Mouse (Mus musculus): ENCODE measurements around the gene Chuk. TPM values are rescaled to one million over a fixed set of nuclear protein-coding genes. Genes with fewer than 3 reads are reported as not detected.

The Chuk gene
- polyA plus RNA-seq, 1 experiment from 2014 or later: 31.5 TPM

GRCm38 (mm10) chr19:44063773-44064172 lies 43.5 kb downstream of the Chuk start:
- no peaks in the 10 kb centered on the region for H3K9me3 ChIP-seq (replicated peaks; ENCODE audit: control insufficient read depth, low read length)
- H3K4me3 ChIP-seq (ENCODE audit: low read length): no peak overlapping the region
- no peaks in the 10 kb centered on the region for H3K27me3 ChIP-seq (ENCODE audit: control insufficient read depth, insufficient read depth, low read length)
- 87% methylated on average over 7 of the region's 7 CpGs for WGBS
- no peak overlapping the region for H3K9ac ChIP-seq (ENCODE audit: low read length)
- no peak overlapping the region for H3K4me2 ChIP-seq (ENCODE audit: low read depth, low read length)
- ATAC-seq (replicated peaks; ENCODE audit: extremely low read depth, insufficient read depth, low FRiP score): no peak
- H3K36me3 ChIP-seq (ENCODE audit: control insufficient read depth, insufficient read depth): peaks cover 11% of the 10 kb centered on the region; the same call in 1 of the 2 replicates
- no peak overlapping the region for H3K27ac ChIP-seq (ENCODE audit: low read length)
- peaks cover 3% of the 10 kb centered on the region; the same call in 1 of the 2 replicates for H3K4me1 ChIP-seq (ENCODE audit: control insufficient read depth, insufficient read depth, low read length)

GRCm38 (mm10) chr19:44060226-44060625 lies 47.1 kb downstream of the Chuk start:
- no peak for ATAC-seq (replicated peaks; ENCODE audit: extremely low read depth, insufficient read depth, low FRiP score)
- H3K4me1 ChIP-seq (ENCODE audit: control insufficient read depth, insufficient read depth, low read length): no peaks in the 10 kb centered on the region
- 78% methylated on average over 3 of the region's 3 CpGs for WGBS
- H3K9me3 ChIP-seq (replicated peaks; ENCODE audit: control insufficient read depth, low read length): no peaks in the 10 kb centered on the region
- H3K27ac ChIP-seq (ENCODE audit: low read length): no peak overlapping the region
- H3K36me3 ChIP-seq (ENCODE audit: control insufficient read depth, insufficient read depth): peaks cover 13% of the 10 kb centered on the region; the same call in 1 of the 2 replicates
- no peak overlapping the region for H3K4me2 ChIP-seq (ENCODE audit: low read depth, low read length)
- no peaks in the 10 kb centered on the region for H3K27me3 ChIP-seq (ENCODE audit: control insufficient read depth, insufficient read depth, low read length)
- no peak overlapping the region for H3K4me3 ChIP-seq (ENCODE audit: low read length)
- no peak overlapping the region for H3K9ac ChIP-seq (ENCODE audit: low read length)

- H3K27me3 ChIP-seq (ENCODE audit: control insufficient read depth, insufficient read depth, low read length): no peaks in the 10 kb centered on the region
- H3K36me3 ChIP-seq (ENCODE audit: control insufficient read depth, insufficient read depth): peaks cover 7% of the 10 kb centered on the region; the same call in 1 of the 2 replicates
- H3K9ac ChIP-seq (ENCODE audit: low read length): no peak overlapping the region
- no peaks in the 10 kb centered on the region for H3K9me3 ChIP-seq (replicated peaks; ENCODE audit: control insufficient read depth, low read length)
- H3K4me3 ChIP-seq (ENCODE audit: low read length): no peak overlapping the region
- WGBS: 82% methylated on average over 4 of the region's 4 CpGs
- no peak overlapping the region for H3K27ac ChIP-seq (ENCODE audit: low read length)
- H3K4me1 ChIP-seq (ENCODE audit: control insufficient read depth, insufficient read depth, low read length): no peaks in the 10 kb centered on the region
- no peak overlapping the region for H3K4me2 ChIP-seq (ENCODE audit: low read depth, low read length)
- no peak for ATAC-seq (replicated peaks; ENCODE audit: extremely low read depth, insufficient read depth, low FRiP score)
Measured at GRCm38 (mm10) chr19:44055173-44055826, 52.0 kb downstream of the Chuk start.

- no peak for ATAC-seq (replicated peaks; ENCODE audit: extremely low read depth, insufficient read depth, low FRiP score)
- Histone ChIP-seq H3K27ac (ENCODE audit: low read length) (no peak overlapping the region), H3K4me3 (ENCODE audit: low read length) (no peak overlapping the region), H3K4me1 (ENCODE audit: control insufficient read depth, insufficient read depth, low read length) (no peaks in the 10 kb centered on the region), H3K9ac (ENCODE audit: low read length) (no peak overlapping the region), H3K4me2 (ENCODE audit: low read depth, low read length) (no peak overlapping the region), H3K9me3 (replicated peaks; ENCODE audit: control insufficient read depth, low read length) (no peaks in the 10 kb centered on the region), H3K27me3 (ENCODE audit: control insufficient read depth, insufficient read depth, low read length) (no peaks in the 10 kb centered on the region), H3K36me3 (ENCODE audit: control insufficient read depth, insufficient read depth) (peaks cover 13% of the 10 kb centered on the region)
- WGBS: 61% methylated on average over 4 of the region's 4 CpGs
Measured at GRCm38 (mm10) chr19:44050388-44050787, 56.9 kb downstream of the Chuk start.

- Histone ChIP-seq H3K36me3 (ENCODE audit: control insufficient read depth, insufficient read depth) (peaks cover 13% of the 10 kb centered on the region), H3K4me1 (ENCODE audit: control insufficient read depth, insufficient read depth, low read length) (no peaks in the 10 kb centered on the region), H3K27me3 (ENCODE audit: control insufficient read depth, insufficient read depth, low read length) (no peaks in the 10 kb centered on the region), H3K4me3 (ENCODE audit: low read length) (no peak overlapping the region), H3K27ac (ENCODE audit: low read length) (no peak overlapping the region), H3K9me3 (replicated peaks; ENCODE audit: control insufficient read depth, low read length) (no peaks in the 10 kb centered on the region), H3K4me2 (ENCODE audit: low read depth, low read length) (no peak overlapping the region), H3K9ac (ENCODE audit: low read length) (no peak overlapping the region)
- ATAC-seq (replicated peaks; ENCODE audit: extremely low read depth, insufficient read depth, low FRiP score): no peak
- 63% methylated on average over 3 of the region's 3 CpGs for WGBS
Measured at GRCm38 (mm10) chr19:44049282-44049681, 58.0 kb downstream of the Chuk start.

GRCm38 (mm10) chr19:44045847-44046246 lies 61.4 kb downstream of the Chuk start:
- Histone ChIP-seq H3K9ac (ENCODE audit: low read length) (no peak overlapping the region), H3K36me3 (ENCODE audit: control insufficient read depth, insufficient read depth) (peaks cover 10% of the 10 kb centered on the region), H3K27me3 (ENCODE audit: control insufficient read depth, insufficient read depth, low read length) (no peaks in the 10 kb centered on the region), H3K4me3 (ENCODE audit: low read length) (no peak overlapping the region), H3K27ac (ENCODE audit: low read length) (no peak overlapping the region), H3K9me3 (replicated peaks; ENCODE audit: control insufficient read depth, low read length) (no peaks in the 10 kb centered on the region), H3K4me1 (ENCODE audit: control insufficient read depth, insufficient read depth, low read length) (no peaks in the 10 kb centered on the region), H3K4me2 (ENCODE audit: low read depth, low read length) (no peak overlapping the region)
- ATAC-seq (replicated peaks; ENCODE audit: extremely low read depth, insufficient read depth, low FRiP score): no peak
- 76% methylated on average over 3 of the region's 3 CpGs for WGBS

GRCm38 (mm10) chr19:44042121-44042520 lies 65.2 kb downstream of the Chuk start:
- H3K4me3 ChIP-seq (ENCODE audit: low read length): no peak overlapping the region
- H3K36me3 ChIP-seq (ENCODE audit: control insufficient read depth, insufficient read depth): peaks cover 21% of the 10 kb centered on the region
- H3K9ac ChIP-seq (ENCODE audit: low read length): no peak overlapping the region
- no peak overlapping the region for H3K4me2 ChIP-seq (ENCODE audit: low read depth, low read length)
- no peak overlapping the region for H3K27ac ChIP-seq (ENCODE audit: low read length)
- WGBS: 84% methylated on average over 5 of the region's 5 CpGs
- H3K9me3 ChIP-seq (replicated peaks; ENCODE audit: control insufficient read depth, low read length): no peaks in the 10 kb centered on the region
- no peaks in the 10 kb centered on the region for H3K4me1 ChIP-seq (ENCODE audit: control insufficient read depth, insufficient read depth, low read length)
- no peak for ATAC-seq (replicated peaks; ENCODE audit: extremely low read depth, insufficient read depth, low FRiP score)
- no peaks in the 10 kb centered on the region for H3K27me3 ChIP-seq (ENCODE audit: control insufficient read depth, insufficient read depth, low read length)

- H3K9ac ChIP-seq (ENCODE audit: low read length): no peak overlapping the region
- no peaks in the 10 kb centered on the region for H3K9me3 ChIP-seq (replicated peaks; ENCODE audit: control insufficient read depth, low read length)
- WGBS: 91% methylated on average over 5 of the region's 5 CpGs
- no peak overlapping the region for H3K4me3 ChIP-seq (ENCODE audit: low read length)
- peaks cover 6% of the 10 kb centered on the region for H3K36me3 ChIP-seq (ENCODE audit: control insufficient read depth, insufficient read depth)
- H3K4me1 ChIP-seq (ENCODE audit: control insufficient read depth, insufficient read depth, low read length): no peaks in the 10 kb centered on the region
- no peak for ATAC-seq (replicated peaks; ENCODE audit: extremely low read depth, insufficient read depth, low FRiP score)
- no peaks in the 10 kb centered on the region for H3K27me3 ChIP-seq (ENCODE audit: control insufficient read depth, insufficient read depth, low read length)
- H3K4me2 ChIP-seq (ENCODE audit: low read depth, low read length): no peak overlapping the region
- H3K27ac ChIP-seq (ENCODE audit: low read length): no peak overlapping the region
Measured at GRCm38 (mm10) chr19:44033396-44033795, 73.9 kb downstream of the Chuk start.

GRCm38 (mm10) chr19:44032046-44032744 lies 75.1 kb downstream of the Chuk start:
- Histone ChIP-seq H3K27me3 (ENCODE audit: control insufficient read depth, insufficient read depth, low read length) (no peaks in the 10 kb centered on the region), H3K36me3 (ENCODE audit: control insufficient read depth, insufficient read depth) (no peaks in the 10 kb centered on the region; the same call in 1 of the 2 replicates), H3K4me3 (ENCODE audit: low read length) (no peak overlapping the region), H3K9me3 (replicated peaks; ENCODE audit: control insufficient read depth, low read length) (no peaks in the 10 kb centered on the region), H3K27ac (ENCODE audit: low read length) (no peak overlapping the region), H3K9ac (ENCODE audit: low read length) (no peak overlapping the region), H3K4me2 (ENCODE audit: low read depth, low read length) (no peak overlapping the region), H3K4me1 (ENCODE audit: control insufficient read depth, insufficient read depth, low read length) (no peaks in the 10 kb centered on the region)
- 85% methylated on average over 11 of the region's 11 CpGs for WGBS
- ATAC-seq (replicated peaks; ENCODE audit: extremely low read depth, insufficient read depth, low FRiP score): no peak
